Mouse (Mus musculus): ENCODE data around the gene Steap2. TPM values are rescaled to one million over a fixed set of nuclear protein-coding genes. Genes with fewer than 3 reads are reported as not detected.
A peak's percentile ranks its signal among the peaks of the same experiment; 100 is the strongest.

Gene Steap2
- polyA plus RNA-seq, 1 experiment: 33.2 TPM

- TF ChIP-seq EP300 (IDR thresholded peaks at IDR 0.05; ENCODE audit: insufficient read depth, low read depth, low read length) (no peak), POLR2A (IDR thresholded peaks at IDR 0.05; ENCODE audit: insufficient read depth, low read length) (no peak), CTCF (IDR thresholded peaks at IDR 0.05; ENCODE audit: low read depth, low read length) (no peak)
- Histone ChIP-seq H3K4me1 (ENCODE audit: control insufficient read depth, insufficient read depth, low read length) (no peaks in the 10 kb centered on the region), H3K27ac (ENCODE audit: insufficient read depth, low read length) (no peak within 1 kb of the TSS), H3K9me3 (replicated peaks; ENCODE audit: control insufficient read depth, insufficient read depth, low read length, poor library complexity, severe bottlenecking) (no peaks in the 10 kb centered on the region), H3K4me3 (ENCODE audit: low read depth, low read length) (peak within 1 kb of the TSS; percentile 87), H3K9ac (ENCODE audit: low read depth, poor library complexity, severe bottlenecking) (peak within 1 kb of the TSS; percentile 6; the same call in 1 of the 2 replicates), H3K36me3 (ENCODE audit: control insufficient read depth, insufficient read depth, low read length, poor library complexity, severe bottlenecking) (no peaks in the 10 kb centered on the region), H3K27me3 (ENCODE audit: control insufficient read depth, insufficient read depth, low read length, poor library complexity, severe bottlenecking) (no peaks in the 10 kb centered on the region)
These were observed 30.6 kb downstream of the Steap2 start, which contains the start of gene Cfap69 for GRCm38 (mm10) chr5:5663655-5664370. TSS of gene Cfap69 (minus strand) at chr5:5664239.

GRCm38 (mm10) chr5:5663057-5663456 lies 31.3 kb downstream of the Steap2 start:
- TF ChIP-seq CTCF (IDR thresholded peaks at IDR 0.05; ENCODE audit: low read depth, low read length) (no peak), POLR2A (IDR thresholded peaks at IDR 0.05; ENCODE audit: insufficient read depth, low read length) (no peak), EP300 (IDR thresholded peaks at IDR 0.05; ENCODE audit: insufficient read depth, low read depth, low read length) (no peak)
- H3K4me1 ChIP-seq (ENCODE audit: control insufficient read depth, insufficient read depth, low read length): no peaks in the 10 kb centered on the region
- no peaks in the 10 kb centered on the region for H3K9me3 ChIP-seq (replicated peaks; ENCODE audit: control insufficient read depth, insufficient read depth, low read length, poor library complexity, severe bottlenecking)
- no peak overlapping the region for H3K4me3 ChIP-seq (ENCODE audit: low read depth, low read length)
- no peaks in the 10 kb centered on the region for H3K27me3 ChIP-seq (ENCODE audit: control insufficient read depth, insufficient read depth, low read length, poor library complexity, severe bottlenecking)
- no peak overlapping the region for H3K9ac ChIP-seq (ENCODE audit: low read depth, poor library complexity, severe bottlenecking)
- H3K36me3 ChIP-seq (ENCODE audit: control insufficient read depth, insufficient read depth, low read length, poor library complexity, severe bottlenecking): no peaks in the 10 kb centered on the region
- H3K27ac ChIP-seq (ENCODE audit: insufficient read depth, low read length): no peak overlapping the region

- Histone ChIP-seq H3K27me3 (ENCODE audit: control insufficient read depth, insufficient read depth, low read length, poor library complexity, severe bottlenecking) (no peaks in the 10 kb centered on the region), H3K4me1 (ENCODE audit: control insufficient read depth, insufficient read depth, low read length) (no peaks in the 10 kb centered on the region), H3K9ac (ENCODE audit: low read depth, poor library complexity, severe bottlenecking) (no peak overlapping the region), H3K27ac (ENCODE audit: insufficient read depth, low read length) (no peak overlapping the region), H3K36me3 (ENCODE audit: control insufficient read depth, insufficient read depth, low read length, poor library complexity, severe bottlenecking) (no peaks in the 10 kb centered on the region), H3K4me3 (ENCODE audit: low read depth, low read length) (no peak overlapping the region), H3K9me3 (replicated peaks; ENCODE audit: control insufficient read depth, insufficient read depth, low read length, poor library complexity, severe bottlenecking) (no peaks in the 10 kb centered on the region)
- no peak for TF ChIP-seq POLR2A (IDR thresholded peaks at IDR 0.05; ENCODE audit: insufficient read depth, low read length)
- no peak for TF ChIP-seq EP300 (IDR thresholded peaks at IDR 0.05; ENCODE audit: insufficient read depth, low read depth, low read length)
These were observed 35.7 kb downstream of the Steap2 start for GRCm38 (mm10) chr5:5658680-5659079.

- TF ChIP-seq CTCF (IDR thresholded peaks at IDR 0.05; ENCODE audit: low read depth, low read length) (no peak), EP300 (IDR thresholded peaks at IDR 0.05; ENCODE audit: insufficient read depth, low read depth, low read length) (no peak), POLR2A (IDR thresholded peaks at IDR 0.05; ENCODE audit: insufficient read depth, low read length) (no peak)
- H3K9me3 ChIP-seq (replicated peaks; ENCODE audit: control insufficient read depth, insufficient read depth, low read length, poor library complexity, severe bottlenecking): no peaks in the 10 kb centered on the region
- H3K4me1 ChIP-seq (ENCODE audit: control insufficient read depth, insufficient read depth, low read length): no peaks in the 10 kb centered on the region
- H3K27ac ChIP-seq (ENCODE audit: insufficient read depth, low read length): no peak overlapping the region
- no peaks in the 10 kb centered on the region for H3K27me3 ChIP-seq (ENCODE audit: control insufficient read depth, insufficient read depth, low read length, poor library complexity, severe bottlenecking)
- no peaks in the 10 kb centered on the region for H3K36me3 ChIP-seq (ENCODE audit: control insufficient read depth, insufficient read depth, low read length, poor library complexity, severe bottlenecking)
- no peak overlapping the region for H3K4me3 ChIP-seq (ENCODE audit: low read depth, low read length)
- no peak overlapping the region for H3K9ac ChIP-seq (ENCODE audit: low read depth, poor library complexity, severe bottlenecking)
These were observed 36.4 kb downstream of the Steap2 start for GRCm38 (mm10) chr5:5657932-5658331.

- no peak for TF ChIP-seq POLR2A (IDR thresholded peaks at IDR 0.05; ENCODE audit: insufficient read depth, low read length)
- no peak for TF ChIP-seq CTCF (IDR thresholded peaks at IDR 0.05; ENCODE audit: low read depth, low read length)
- no peak for TF ChIP-seq EP300 (IDR thresholded peaks at IDR 0.05; ENCODE audit: insufficient read depth, low read depth, low read length)
- H3K4me1 ChIP-seq (ENCODE audit: control insufficient read depth, insufficient read depth, low read length): no peaks in the 10 kb centered on the region
- H3K36me3 ChIP-seq (ENCODE audit: control insufficient read depth, insufficient read depth, low read length, poor library complexity, severe bottlenecking): no peaks in the 10 kb centered on the region
- H3K4me3 ChIP-seq (ENCODE audit: low read depth, low read length): no peak overlapping the region
- no peaks in the 10 kb centered on the region for H3K9me3 ChIP-seq (replicated peaks; ENCODE audit: control insufficient read depth, insufficient read depth, low read length, poor library complexity, severe bottlenecking)
- no peak overlapping the region for H3K27ac ChIP-seq (ENCODE audit: insufficient read depth, low read length)
- H3K9ac ChIP-seq (ENCODE audit: low read depth, poor library complexity, severe bottlenecking): no peak overlapping the region
- H3K27me3 ChIP-seq (ENCODE audit: control insufficient read depth, insufficient read depth, low read length, poor library complexity, severe bottlenecking): no peaks in the 10 kb centered on the region
These were observed 45.4 kb downstream of the Steap2 start for GRCm38 (mm10) chr5:5648817-5649569.

- Histone ChIP-seq H3K36me3 (ENCODE audit: control insufficient read depth, insufficient read depth, low read length, poor library complexity, severe bottlenecking) (no peaks in the 10 kb centered on the region), H3K9ac (ENCODE audit: low read depth, poor library complexity, severe bottlenecking) (no peak overlapping the region), H3K4me3 (ENCODE audit: low read depth, low read length) (no peak overlapping the region), H3K9me3 (replicated peaks; ENCODE audit: control insufficient read depth, insufficient read depth, low read length, poor library complexity, severe bottlenecking) (no peaks in the 10 kb centered on the region), H3K27ac (ENCODE audit: insufficient read depth, low read length) (no peak overlapping the region), H3K27me3 (ENCODE audit: control insufficient read depth, insufficient read depth, low read length, poor library complexity, severe bottlenecking) (no peaks in the 10 kb centered on the region), H3K4me1 (ENCODE audit: control insufficient read depth, insufficient read depth, low read length) (no peaks in the 10 kb centered on the region)
- TF ChIP-seq POLR2A (IDR thresholded peaks at IDR 0.05; ENCODE audit: insufficient read depth, low read length) (no peak), EP300 (IDR thresholded peaks at IDR 0.05; ENCODE audit: insufficient read depth, low read depth, low read length) (no peak), CTCF (IDR thresholded peaks at IDR 0.05; ENCODE audit: low read depth, low read length) (no peak)
These were observed 48.2 kb downstream of the Steap2 start for GRCm38 (mm10) chr5:5646173-5646572.
